Comparison of ENCODE assay signal across 10 mouse cellular contexts in genomic region chr4:106633281-106634085, GRCm38 (mm10). TPM values are rescaled to one million over a fixed set of nuclear protein-coding genes. Genes with fewer than 3 reads are reported as not detected.
A peak's percentile ranks its signal among the peaks of the same experiment; 100 is the strongest.
DNase-seq lines count a peak whose midpoint lies in the region; ATAC-seq lines count a peak whose summit lies in the region.
"Had no signal": no experiment of that assay in that cellular context is flagged by ENCODE, and none has a peak within 500 bp of the region (broad histone marks: within the 10 kb centered on the region; RNA-seq: fewer than 3 reads in every experiment).

No protein-coding gene starts in this region.

- peaks cover 15% of the 10 kb centered on the region; the same call in 1 of the 2 replicates for H3K27me3 ChIP-seq in heart, embryonic 14.5 days (ENCODE audit: control insufficient read depth, insufficient read depth, low read length)
- no peaks in the 10 kb centered on the region for H3K27me3 ChIP-seq in stomach, embryonic 15.5 days (replicated peaks)

- no peak for ATAC-seq in heart, embryonic 14.5 days (ENCODE audit: insufficient number of reproducible peaks, insufficient read depth, low FRiP score, low read depth)
- peak; percentile 25; the same call in 1 of the 2 replicates for ATAC-seq in stomach, embryonic 15.5 days (ENCODE audit: insufficient read depth, low FRiP score, low read depth)
- no peak for ATAC-seq in inflammation-experienced regulatory T-cells, adult 6 months

- H3K36me3 ChIP-seq in heart, embryonic 14.5 days (ENCODE audit: control insufficient read depth, insufficient read depth, low read length) = no peaks in the 10 kb centered on the region
- no peaks in the 10 kb centered on the region for H3K36me3 ChIP-seq in stomach, embryonic 15.5 days

- H3K4me3 ChIP-seq in heart, embryonic 14.5 days (ENCODE audit: control insufficient read depth in 1 of 2, insufficient read depth in 1 of 2, low read depth in 1 of 2, low read length in 2 of 2) = no peak overlapping the region
- H3K4me3 ChIP-seq in stomach, embryonic 15.5 days (replicated peaks) = no peak overlapping the region
- H3K4me3 ChIP-seq: megakaryocyte, embryonic 14.5 days had no signal

- peaks cover 0 to 4% of the 10 kb centered on the region in 2 experiments; a peak in 1 of 4 replicates for H3K4me1 ChIP-seq in heart, embryonic 14.5 days (ENCODE audit: control insufficient read depth in 2 of 2, insufficient read depth in 2 of 2, low read length in 2 of 2)
- peaks cover 21% of the 10 kb centered on the region for H3K4me1 ChIP-seq in stomach, embryonic 15.5 days

- H3K9me3 ChIP-seq in heart, embryonic 14.5 days (ENCODE audit: control insufficient read depth, low read length) = no peaks in the 10 kb centered on the region
- no peaks in the 10 kb centered on the region for H3K9me3 ChIP-seq in stomach, embryonic 15.5 days
- H3K9me3 ChIP-seq: megakaryocyte, embryonic 14.5 days had no signal

- no peak overlapping the region for H3K4me2 ChIP-seq in heart, embryonic 14.5 days (ENCODE audit: low read length)
- no peak overlapping the region for H3K4me2 ChIP-seq in stomach, embryonic 15.5 days

- DNase-seq in heart, adult 9 months (ENCODE audit: low spot score in 2 of 2) = no peak
- peak; percentile 18 for DNase-seq in lung, postnatal 10 days
- no peak for DNase-seq in lung, postnatal 25 days (ENCODE audit: low spot score)
- DNase-seq in kidney, postnatal 10 days = peak; percentile 46
- no peak for DNase-seq in Muller cell, postnatal 12 days (ENCODE audit: inconsistent ontology term)

- 22% methylated on average over 8 of the region's 8 CpGs for WGBS in heart, embryonic 14.5 days
- 24% methylated on average over 8 of the region's 8 CpGs for WGBS in stomach, embryonic 15.5 days

- peak overlapping the region; percentile 17 to 33; a peak in 1 of 4 replicates for H3K27ac ChIP-seq in heart, embryonic 14.5 days (replicated peaks in 1 of 2; ENCODE audit: control insufficient read depth in 1 of 2, insufficient read depth in 1 of 2, low read depth in 2 of 2, low read length in 2 of 2)
- H3K27ac ChIP-seq in stomach, embryonic 15.5 days = peak overlapping the region; percentile 71

- H3K9ac ChIP-seq in heart, embryonic 14.5 days (ENCODE audit: low read length) = no peak overlapping the region
- H3K9ac ChIP-seq in stomach, embryonic 15.5 days = no peak overlapping the region

RNA-seq across cellular contexts. Expression of gene Ttc22, which starts 11.3 kb away (rescaled TPM):
- polyA plus RNA-seq in heart, embryonic 14.5 days (2014; fragmentation: Nextera tagmentation; extraction: Ambion mirVana) = 0.62 and 0.80 TPM in 2 replicates
- polyA plus RNA-seq in stomach, embryonic 15.5 days (2015; fragmentation: Nextera tagmentation; extraction: Ambion mirVana) = 7.3 and 8.2 TPM in 2 replicates
- polyA plus RNA-seq in inflammation-experienced regulatory T-cells, adult 6 months (2017; shearing (Covaris generic)) = not detected

RNA-seq across cellular contexts. Expression of gene Lexm, which starts 16.4 kb away (rescaled TPM):
- polyA plus RNA-seq in heart, embryonic 14.5 days (2014; fragmentation: Nextera tagmentation; extraction: Ambion mirVana) = not detected in 2 replicates
- 0.08 TPM in 1 of 2 replicates, not detected in the other for polyA plus RNA-seq in stomach, embryonic 15.5 days (2015; fragmentation: Nextera tagmentation; extraction: Ambion mirVana)
- under 1 TPM in 1 of 3 experiments, not detected in 2; 0.82 TPM for polyA plus RNA-seq in inflammation-experienced regulatory T-cells, adult 6 months (2017; shearing (Covaris generic))
- polyA plus RNA-seq: small intestine, adult 2 months had no signal

RNA-seq across cellular contexts. Expression of gene Pars2, which starts 17.4 kb away (rescaled TPM):
- polyA plus RNA-seq in heart, embryonic 14.5 days (2014; fragmentation: Nextera tagmentation; extraction: Ambion mirVana) = 10.6 TPM in 2 replicates
- 11.5 and 13.2 TPM in 2 replicates for polyA plus RNA-seq in stomach, embryonic 15.5 days (2015; fragmentation: Nextera tagmentation; extraction: Ambion mirVana)
- 10 to 100 TPM in 2 of 3 experiments, 1 to 10 TPM in 1; 9.6 to 12.1 (median 10.0) TPM for polyA plus RNA-seq in inflammation-experienced regulatory T-cells, adult 6 months (2017; shearing (Covaris generic))

RNA-seq across cellular contexts. Expression of gene Ttc4, which starts 45.3 kb away (rescaled TPM):
- polyA plus RNA-seq in heart, embryonic 14.5 days (2014; fragmentation: Nextera tagmentation; extraction: Ambion mirVana) = 52.0 and 54.4 TPM in 2 replicates
- 77.9 and 80.7 TPM in 2 replicates for polyA plus RNA-seq in stomach, embryonic 15.5 days (2015; fragmentation: Nextera tagmentation; extraction: Ambion mirVana)
- 10 to 100 TPM; 40.1 to 63.1 (median 60.4) TPM for polyA plus RNA-seq in inflammation-experienced regulatory T-cells, adult 6 months (2017; shearing (Covaris generic))

Comparison
In these comparisons a context has a peak if more than half of its experiments do, and no peak if none do; other contexts are left out.
1. DNase-seq: peak in lung, postnatal 10 days (single experiment) and kidney, postnatal 10 days (single experiment); none in heart, adult 9 months (0 of 2), lung, postnatal 25 days (single experiment) and Muller cell, postnatal 12 days (single experiment).